Mouse (Mus musculus) left cerebral cortex, postnatal 10 days (tissue): ENCODE results near the gene Gpr155. TPM values are rescaled to one million over a fixed set of nuclear protein-coding genes. Genes with fewer than 3 reads are reported as not detected.
A peak's percentile ranks its signal among the peaks of the same experiment; 100 is the strongest.

ENCODE experiments used
- DNase-seq, 2 experiments: peaks; one replicate each; pipeline ENCODE4 v3.0.0; 2021 to 2022; ENCODE audit warnings: low spot score in 2 of 2, mixed read lengths in 1 of 2; ENCODE audit errors: extremely low spot score in 1 of 2
- intact Hi-C: fragments of 180-260 bp; cut with DNase I; formaldehyde crosslinking; loops from one replicate; pipeline ENCODE4 v1.15.1; 2025
- total RNA-seq, 2 experiments: library from RNA; stranded (reverse); gene quantifications; 2 replicates each; pipeline ENCODE4 v1.2.3; 2021

Gene Gpr155
- total RNA-seq, 2 experiments from 2014 or later, result 30.9 to 36.1 TPM

DNA sequence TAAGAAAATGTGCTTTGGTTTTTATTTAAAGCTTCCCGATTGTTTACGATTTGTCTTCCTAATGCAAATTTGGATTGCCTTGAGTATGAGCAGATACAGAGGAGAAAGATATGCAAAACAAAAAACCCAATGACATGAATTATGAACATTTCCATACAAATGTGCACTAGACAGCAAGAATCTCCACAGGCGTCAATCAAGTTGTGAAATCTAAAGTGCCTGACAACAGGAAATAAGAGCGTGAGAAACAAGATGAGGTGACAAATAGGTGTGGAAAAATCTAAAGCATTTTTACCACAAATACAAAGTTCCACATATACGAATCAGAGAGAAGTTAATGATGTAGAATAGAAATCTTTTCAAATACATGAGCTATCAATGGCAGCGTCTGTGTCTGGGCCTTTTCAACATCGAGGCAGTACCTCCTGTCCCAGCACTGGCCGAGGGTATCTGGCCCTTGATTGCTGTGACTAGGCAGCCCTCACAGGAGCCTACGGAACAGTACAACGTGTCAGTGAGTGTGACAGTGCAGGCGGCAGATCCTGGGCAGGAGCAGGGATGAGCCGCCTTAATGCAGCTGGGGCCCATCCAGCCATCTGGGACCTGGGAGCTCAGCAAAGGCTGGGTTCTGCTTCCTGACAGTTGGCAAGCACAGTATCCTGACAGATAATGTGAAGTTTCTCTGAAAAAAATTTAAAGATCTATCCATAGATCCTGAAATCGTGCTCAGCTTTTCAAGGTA is 39.9 kb downstream of the Gpr155 start:
- intact Hi-C loops, result loop anchor here (5.0 kb wide), 1 partner anchor 34 kb away; the partner anchor contains the start of genes Cir1 and Scrn3
- DNase-seq, result peak; percentile 20 to 35

DNA sequence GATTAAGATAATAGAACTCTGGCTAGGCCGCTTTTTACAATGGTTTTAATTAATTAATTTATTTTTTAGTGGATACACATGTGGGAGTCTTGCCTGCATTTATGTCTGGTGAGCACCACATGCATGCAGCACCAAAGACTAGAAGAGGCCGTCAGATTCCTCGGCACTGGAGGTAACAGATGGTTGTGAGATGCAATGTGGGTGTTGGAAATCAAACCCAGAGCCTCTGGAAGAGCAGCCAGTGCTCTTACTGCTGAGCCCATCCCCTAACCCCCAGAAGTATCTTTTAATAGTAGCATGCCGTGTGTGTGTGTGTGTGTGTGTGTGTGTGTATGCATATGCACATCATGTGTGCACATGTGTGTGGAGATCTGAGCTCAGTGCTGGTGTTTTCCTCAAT is 41.2 kb downstream of the Gpr155 start:
- no peak for DNase-seq

DNA sequence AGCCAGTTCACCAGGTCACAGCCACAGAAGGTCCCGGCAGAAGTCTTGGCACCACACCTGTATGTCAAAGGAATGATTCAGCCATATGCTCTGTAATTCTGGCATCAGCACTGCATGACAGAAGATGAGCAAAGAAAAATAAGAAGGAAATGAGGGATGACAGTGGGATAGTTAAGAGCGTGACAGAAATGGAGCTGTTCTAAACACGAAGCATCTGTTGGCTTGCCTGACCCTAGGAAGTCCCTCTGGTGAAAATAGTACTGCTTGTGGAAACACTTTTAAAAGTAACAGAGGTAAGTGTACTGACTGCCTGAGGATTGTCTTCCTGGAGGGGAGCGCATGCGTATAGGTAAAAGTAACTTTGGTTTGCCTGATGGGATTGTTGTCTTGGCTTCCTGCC is 42.7 kb downstream of the Gpr155 start:
- intact Hi-C loops, result no loop called here
- DNase-seq, result no peak

More for the DNA sequence above, 41.2 kb downstream of the Gpr155 start:
- intact Hi-C loops, result loop anchor here (5.0 kb wide), 1 partner anchor 33 kb away; the partner anchor contains the start of genes Cir1 and Scrn3

DNA sequence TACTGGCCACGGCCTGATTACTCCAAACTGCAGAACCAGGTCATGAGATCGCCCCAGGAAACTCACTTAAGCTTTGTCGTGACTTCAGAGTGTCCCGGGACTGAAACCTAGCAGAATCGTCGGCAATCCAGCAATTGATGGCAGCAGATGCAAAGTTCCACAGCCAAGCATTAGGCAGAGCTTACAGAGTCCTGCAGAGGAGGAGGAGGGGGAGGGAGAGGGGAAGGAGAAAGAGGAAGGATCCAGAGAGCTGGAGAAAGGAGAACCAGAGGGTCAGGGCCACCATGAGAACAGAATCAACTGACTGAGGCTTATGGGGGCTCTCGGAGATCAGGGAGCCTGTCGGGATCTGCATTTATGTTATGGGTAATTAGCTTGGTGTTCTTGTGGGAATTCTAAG is 48.0 kb downstream of the Gpr155 start:
- intact Hi-C loops, result no loop called here
- no peak for DNase-seq

GRCm38 (mm10) chr2:73335949-73336348 is 50.4 kb downstream of the Gpr155 start:
- DNase-seq, result no peak

DNA sequence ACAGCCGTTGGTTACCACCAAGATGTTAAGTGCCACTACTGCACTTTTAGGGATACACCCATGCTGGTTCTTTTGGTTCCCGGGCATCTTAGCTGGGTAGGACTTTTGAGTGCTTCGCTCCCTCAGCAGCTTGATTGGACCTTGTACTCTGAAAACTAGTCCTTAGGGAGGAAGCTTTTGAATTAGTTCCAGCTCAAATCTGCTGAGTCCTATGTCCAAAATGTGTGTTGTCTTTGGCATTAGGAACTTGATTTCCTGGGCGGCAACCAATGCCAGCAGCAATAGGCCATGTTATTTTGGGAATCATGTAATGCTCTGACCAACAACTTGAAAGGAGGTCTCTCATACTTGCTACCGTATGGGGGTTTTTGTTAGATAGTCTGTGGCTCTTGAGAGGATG is 60.5 kb downstream of the Gpr155 start:
- intact Hi-C loops, result no loop called here
- DNase-seq, result no peak

More at GRCm38 (mm10) chr2:73335949-73336348, 50.4 kb downstream of the Gpr155 start:
- intact Hi-C loops, result no loop called here

GRCm38 (mm10) chr2:73322991-73323390 is 63.4 kb downstream of the Gpr155 start:
- DNase-seq, result no peak
- intact Hi-C loops, result no loop called here

GRCm38 (mm10) chr2:73319218-73319617 is 67.2 kb downstream of the Gpr155 start:
- intact Hi-C loops, result loop anchor here (10.0 kb wide), 1 partner anchor 66 kb away; the partner anchor contains the start of gene Gpr155

DNA sequence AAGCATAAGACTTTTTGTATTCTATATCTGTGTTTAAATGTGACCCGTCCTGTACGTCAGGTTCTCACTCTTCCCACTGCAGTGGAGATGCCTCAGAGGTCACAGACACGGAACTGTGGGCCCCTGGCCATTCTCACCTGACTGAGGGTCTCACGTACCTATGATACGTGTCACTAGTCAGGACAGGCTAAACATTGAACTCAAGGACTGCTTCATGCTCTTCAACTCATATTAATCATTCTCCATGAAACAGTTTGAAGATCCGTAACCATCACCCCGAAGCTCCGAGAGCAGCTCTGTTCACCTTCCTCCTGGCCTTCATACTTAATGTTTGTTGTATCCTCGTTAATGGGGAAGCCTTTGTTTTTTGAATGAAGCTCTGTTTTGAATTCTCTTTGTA is 68.9 kb downstream of the Gpr155 start:
- intact Hi-C loops, result loop anchor here (10.0 kb wide), 1 partner anchor 67 kb away; the partner anchor contains the start of gene Gpr155
- no peak for DNase-seq

More at GRCm38 (mm10) chr2:73319218-73319617, 67.2 kb downstream of the Gpr155 start:
- no peak for DNase-seq

GRCm38 (mm10) chr2:73314311-73314710 is 72.1 kb downstream of the Gpr155 start:
- intact Hi-C loops, result loop anchor here (5.0 to 10.0 kb wide), 2 partner anchors 33 to 70 kb away; partner anchors contain the start of gene Gpr155

DNA sequence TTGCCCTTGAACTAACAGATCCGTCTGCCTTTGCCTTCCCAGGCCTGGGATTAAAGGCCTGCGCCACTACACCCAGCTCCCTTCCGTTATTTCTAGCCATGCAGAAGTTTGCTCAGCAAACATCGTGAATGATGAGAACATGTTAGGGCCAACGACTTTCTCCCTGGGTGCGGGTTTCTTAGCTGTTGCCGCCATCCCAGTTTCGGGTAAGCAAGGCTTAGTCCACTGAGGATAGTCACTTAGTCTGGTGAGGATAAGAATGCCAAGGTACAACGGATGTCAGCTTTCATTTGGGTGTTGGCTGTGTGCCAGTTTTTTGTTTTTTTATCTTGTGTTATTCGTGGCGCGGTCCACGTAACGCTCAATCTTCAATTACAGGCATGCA is 73.3 kb downstream of the Gpr155 start:
- DNase-seq, result peak; percentile 20 to 33
- intact Hi-C loops, result loop anchor here (5.0 to 10.0 kb wide), 2 partner anchors 34 to 72 kb away; partner anchors contain the start of gene Gpr155

More at GRCm38 (mm10) chr2:73314311-73314710, 72.1 kb downstream of the Gpr155 start:
- DNase-seq, result no peak

DNA sequence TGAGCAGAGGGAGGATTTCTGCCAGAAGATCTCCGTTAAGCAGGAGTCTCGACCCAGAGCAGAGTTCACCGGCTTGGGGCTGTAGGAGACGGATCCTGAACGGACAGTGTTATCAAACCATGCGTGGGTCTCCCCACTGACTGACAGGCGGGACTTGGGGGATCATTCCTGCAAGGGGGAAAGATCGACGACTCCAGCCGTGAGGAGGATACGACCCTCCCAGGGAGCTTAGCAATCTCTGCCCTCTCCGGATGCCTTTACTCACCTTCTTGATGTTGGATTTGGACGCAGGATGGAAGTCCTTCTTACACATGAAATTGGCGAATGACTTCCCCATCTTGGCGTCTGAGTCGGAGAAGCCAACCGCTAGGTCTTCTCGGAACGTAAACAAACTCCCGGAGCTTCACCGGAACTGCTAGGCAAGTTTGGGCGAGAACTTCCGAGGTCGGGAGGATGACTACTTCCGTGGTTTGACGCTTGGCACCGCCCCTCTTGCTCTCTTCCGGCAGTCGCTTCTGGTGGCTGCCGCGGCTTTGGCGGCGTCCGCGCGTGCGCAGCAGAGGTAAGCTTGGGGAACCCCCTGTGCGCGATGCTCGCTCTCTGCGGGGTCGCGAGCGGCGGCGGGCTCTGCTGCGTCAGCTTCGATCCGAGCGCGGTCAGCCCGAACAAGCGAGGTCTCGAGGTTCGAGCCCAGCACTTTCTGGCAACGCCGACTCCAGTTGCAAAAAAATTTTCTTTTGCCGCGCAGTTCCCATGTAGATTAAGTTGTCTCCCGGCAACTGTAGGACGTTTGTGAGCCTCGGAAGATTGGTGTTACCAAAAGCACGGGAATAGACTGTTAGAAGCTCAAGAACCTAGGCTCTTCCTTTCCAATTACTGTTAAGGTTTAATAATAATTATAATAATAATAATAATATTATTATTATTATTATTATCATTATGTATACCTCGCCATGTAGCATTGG is 73.9 kb downstream of the Gpr155 start, which contains the start of the genes Scrn3 and Cir1:
TSS of gene Scrn3 (plus strand) at position 450 of the 965 bp plus-strand sequence.
TSS of gene Cir1 (minus strand) at position 550 of the 965 bp plus-strand sequence.
- intact Hi-C loops, result loop anchor here (5.0 to 10.0 kb wide), 2 partner anchors 35 to 72 kb away; partner anchors contain the start of gene Gpr155
- DNase-seq, result peak; percentile 93 to 98

DNA sequence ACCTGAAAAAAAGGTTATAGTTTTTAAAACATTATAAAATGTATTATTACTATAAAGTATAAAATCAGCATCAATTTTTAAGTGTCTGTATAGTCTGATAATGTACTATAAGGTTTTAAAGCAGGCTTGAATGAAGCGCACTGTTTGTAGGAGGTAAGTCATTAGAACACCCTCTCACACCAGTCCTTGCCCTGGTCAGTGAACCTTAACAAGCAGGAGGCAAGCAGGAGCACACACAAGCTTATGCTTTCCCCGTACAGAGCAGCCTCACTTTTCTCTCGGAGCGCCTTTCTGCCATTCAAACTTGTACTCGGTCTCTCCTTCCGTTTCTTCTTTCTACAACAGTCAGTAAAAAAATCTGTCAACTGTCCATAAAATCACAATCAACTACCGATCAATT is 80.4 kb downstream of the Gpr155 start:
- no peak for DNase-seq
- intact Hi-C loops, result no loop called here

GRCm38 (mm10) chr2:73304506-73304905 is 81.9 kb downstream of the Gpr155 start:
- intact Hi-C loops, result no loop called here
- DNase-seq, result no peak

GRCm38 (mm10) chr2:73302722-73303121 is 83.7 kb downstream of the Gpr155 start:
- DNase-seq, result no peak
- intact Hi-C loops, result no loop called here

GRCm38 (mm10) chr2:73301979-73302378 is 84.4 kb downstream of the Gpr155 start:
- intact Hi-C loops, result no loop called here
- no peak for DNase-seq

DNA sequence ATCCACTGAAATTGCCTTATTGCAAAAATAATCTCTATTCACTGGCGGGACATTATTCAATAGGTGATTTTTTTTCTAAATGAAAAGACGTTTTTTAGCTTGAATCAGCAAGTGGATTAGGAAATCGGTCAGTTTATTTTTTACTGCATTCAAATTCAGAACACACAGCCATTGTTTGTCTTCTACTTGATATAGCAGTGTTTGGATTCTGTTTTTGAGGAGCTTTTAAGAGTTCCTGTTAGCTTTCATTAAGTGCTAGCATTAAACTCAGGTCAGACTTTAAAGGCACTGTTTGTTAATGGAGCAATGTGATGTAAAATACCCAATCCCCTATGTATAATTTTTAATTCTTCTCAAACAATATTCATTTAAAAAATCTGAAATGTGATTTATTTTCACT is 87.5 kb downstream of the Gpr155 start:
- intact Hi-C loops, result no loop called here
- no peak for DNase-seq

DNA sequence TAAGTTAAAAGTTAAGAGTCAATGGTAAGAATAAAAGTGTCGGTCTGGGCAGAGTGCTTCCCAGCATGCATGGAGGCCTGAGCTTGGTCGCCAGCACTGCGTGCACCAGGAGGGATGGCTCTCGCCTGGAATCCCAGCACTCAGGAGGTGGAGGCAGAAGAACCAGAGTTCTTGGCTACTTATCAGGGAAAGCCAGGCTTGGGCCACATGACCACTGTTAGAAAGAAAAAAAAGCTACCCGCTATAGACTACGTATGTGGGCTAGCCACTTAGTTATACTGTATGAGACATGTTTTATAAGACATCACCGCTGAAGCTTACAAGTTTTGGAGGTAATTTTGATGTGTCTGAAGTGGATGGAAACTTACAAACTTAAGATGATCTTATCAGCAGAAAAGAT is 88.2 kb downstream of the Gpr155 start:
- no peak for DNase-seq

DNA sequence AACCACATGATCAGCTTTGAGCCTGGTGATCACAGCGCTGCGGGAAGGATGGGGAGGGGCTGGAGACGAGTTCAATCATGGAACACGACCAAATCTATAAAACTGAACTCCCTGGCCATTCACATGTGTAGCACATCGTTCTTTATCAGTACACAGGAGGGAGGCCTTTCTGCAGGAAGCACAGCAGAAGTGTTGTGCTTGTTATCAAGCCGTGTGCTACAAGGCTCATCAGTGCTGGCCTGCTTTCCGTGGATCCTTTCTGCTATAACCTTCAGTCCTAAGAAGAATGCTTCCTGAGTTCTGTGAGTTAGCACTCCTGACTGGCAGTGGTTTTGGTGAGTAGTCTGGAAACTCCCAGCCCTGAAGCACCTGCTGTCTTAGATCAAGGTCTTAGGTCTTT is 91.3 kb downstream of the Gpr155 start:
- intact Hi-C loops, result no loop called here
- no peak for DNase-seq

More for the DNA sequence above, 88.2 kb downstream of the Gpr155 start:
- intact Hi-C loops, result no loop called here
